Mouse (Mus musculus): Measurements from ENCODE around the gene Git2. TPM values are rescaled to one million over a fixed set of nuclear protein-coding genes. Genes with fewer than 3 reads are reported as not detected.

Git2 gene
- total and polyA plus RNA-seq, 2 experiments from 2014 or later, result 33.8 to 41.8 TPM

DNA sequence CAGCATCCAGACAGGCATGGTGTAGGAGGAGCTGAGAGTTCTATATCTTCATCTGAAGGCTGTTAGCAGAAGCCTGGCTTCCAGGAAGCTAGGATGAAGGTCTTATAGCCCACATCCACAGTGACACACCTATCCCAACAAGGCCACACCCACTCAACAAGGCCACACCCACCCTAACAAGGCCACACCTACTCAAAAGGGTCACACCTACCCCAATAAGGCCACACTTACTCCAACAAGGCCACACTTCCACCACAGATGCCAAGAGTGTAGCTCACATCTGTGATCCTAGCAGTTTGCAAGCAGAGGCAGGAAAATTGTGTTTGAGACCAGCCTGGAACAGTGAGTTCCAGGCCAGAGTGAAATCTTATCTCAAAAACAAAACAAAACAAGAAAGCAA lies 87.4 kb downstream of the Git2 start:
- peaks cover 11% of the 10 kb centered on the region; the same call in 1 of the 2 replicates for H3K4me1 ChIP-seq (ENCODE audit: insufficient read depth, low read length)
- H3K27ac ChIP-seq (ENCODE audit: low read depth, low read length), result no peak overlapping the region
- TF ChIP-seq CTCF (IDR thresholded peaks at IDR 0.05), result no peak
- no peaks in the 10 kb centered on the region for H3K36me3 ChIP-seq (ENCODE audit: insufficient read depth, low read length)
- no peak for DNase-seq (ENCODE audit: low spot score)
- no peaks in the 10 kb centered on the region for H3K27me3 ChIP-seq (ENCODE audit: insufficient read depth, low read length)
- no peak overlapping the region for H3K4me3 ChIP-seq (ENCODE audit: low read depth, low read length)
- H3K9me3 ChIP-seq (ENCODE audit: low read length), result no peaks in the 10 kb centered on the region
- no peak for ATAC-seq (ENCODE audit: low FRiP score)
- no peak overlapping the region for H3K4me2 ChIP-seq (ENCODE audit: low read depth, low read length, poor library complexity, severe bottlenecking)
- no peak overlapping the region for H3K9ac ChIP-seq (replicated peaks; ENCODE audit: low read length, poor library complexity, severe bottlenecking)

GRCm38 (mm10) chr5:114686726-114687210 lies 88.5 kb downstream of the Git2 start:
- no peak for ATAC-seq (ENCODE audit: low FRiP score)
- peaks cover 11% of the 10 kb centered on the region; the same call in 1 of the 2 replicates for H3K4me1 ChIP-seq (ENCODE audit: insufficient read depth, low read length)
- WGBS, result 78% methylated on average over 7 of the region's 7 CpGs

GRCm38 (mm10) chr5:114685986-114686385 lies 89.3 kb downstream of the Git2 start:
- Histone ChIP-seq H3K4me2 (ENCODE audit: low read depth, low read length, poor library complexity, severe bottlenecking) (no peak overlapping the region), H3K4me1 (ENCODE audit: insufficient read depth, low read length) (peaks cover 11% of the 10 kb centered on the region; the same call in 1 of the 2 replicates), H3K27me3 (ENCODE audit: insufficient read depth, low read length) (no peaks in the 10 kb centered on the region), H3K9ac (replicated peaks; ENCODE audit: low read length, poor library complexity, severe bottlenecking) (no peak overlapping the region), H3K36me3 (ENCODE audit: insufficient read depth, low read length) (no peaks in the 10 kb centered on the region), H3K9me3 (ENCODE audit: low read length) (no peaks in the 10 kb centered on the region), H3K27ac (ENCODE audit: low read depth, low read length) (no peak overlapping the region), H3K4me3 (ENCODE audit: low read depth, low read length) (no peak overlapping the region)
- ATAC-seq (ENCODE audit: low FRiP score), result no peak
- TF ChIP-seq CTCF (IDR thresholded peaks at IDR 0.05), result no peak
- DNase-seq (ENCODE audit: low spot score), result no peak
- WGBS, result 90% methylated on average over 5 of the region's 5 CpGs

More at GRCm38 (mm10) chr5:114686726-114687210, 88.5 kb downstream of the Git2 start:
- DNase-seq (ENCODE audit: low spot score), result no peak
- H3K27me3 ChIP-seq (ENCODE audit: insufficient read depth, low read length), result no peaks in the 10 kb centered on the region
- H3K4me2 ChIP-seq (ENCODE audit: low read depth, low read length, poor library complexity, severe bottlenecking), result no peak overlapping the region
- H3K36me3 ChIP-seq (ENCODE audit: insufficient read depth, low read length), result no peaks in the 10 kb centered on the region
- no peak for TF ChIP-seq CTCF (IDR thresholded peaks at IDR 0.05)
- no peak overlapping the region for H3K9ac ChIP-seq (replicated peaks; ENCODE audit: low read length, poor library complexity, severe bottlenecking)
- no peak overlapping the region for H3K27ac ChIP-seq (ENCODE audit: low read depth, low read length)
- H3K4me3 ChIP-seq (ENCODE audit: low read depth, low read length), result no peak overlapping the region
- H3K9me3 ChIP-seq (ENCODE audit: low read length), result no peaks in the 10 kb centered on the region

- Histone ChIP-seq H3K9me3 (ENCODE audit: low read length) (no peaks in the 10 kb centered on the region), H3K4me1 (ENCODE audit: insufficient read depth, low read length) (no peaks in the 10 kb centered on the region), H3K27me3 (ENCODE audit: insufficient read depth, low read length) (no peaks in the 10 kb centered on the region), H3K27ac (ENCODE audit: low read depth, low read length) (no peak overlapping the region), H3K4me2 (ENCODE audit: low read depth, low read length, poor library complexity, severe bottlenecking) (no peak overlapping the region), H3K9ac (replicated peaks; ENCODE audit: low read length, poor library complexity, severe bottlenecking) (no peak overlapping the region), H3K36me3 (ENCODE audit: insufficient read depth, low read length) (peaks cover 5% of the 10 kb centered on the region), H3K4me3 (ENCODE audit: low read depth, low read length) (no peak overlapping the region)
- ATAC-seq (ENCODE audit: low FRiP score) (no peak), DNase-seq (ENCODE audit: low spot score) (no peak)
- 79% methylated on average over 8 of the region's 8 CpGs for WGBS
- no peak for TF ChIP-seq CTCF (IDR thresholded peaks at IDR 0.05)
These were observed 93.6 kb downstream of the Git2 start for GRCm38 (mm10) chr5:114681717-114682116.

DNA sequence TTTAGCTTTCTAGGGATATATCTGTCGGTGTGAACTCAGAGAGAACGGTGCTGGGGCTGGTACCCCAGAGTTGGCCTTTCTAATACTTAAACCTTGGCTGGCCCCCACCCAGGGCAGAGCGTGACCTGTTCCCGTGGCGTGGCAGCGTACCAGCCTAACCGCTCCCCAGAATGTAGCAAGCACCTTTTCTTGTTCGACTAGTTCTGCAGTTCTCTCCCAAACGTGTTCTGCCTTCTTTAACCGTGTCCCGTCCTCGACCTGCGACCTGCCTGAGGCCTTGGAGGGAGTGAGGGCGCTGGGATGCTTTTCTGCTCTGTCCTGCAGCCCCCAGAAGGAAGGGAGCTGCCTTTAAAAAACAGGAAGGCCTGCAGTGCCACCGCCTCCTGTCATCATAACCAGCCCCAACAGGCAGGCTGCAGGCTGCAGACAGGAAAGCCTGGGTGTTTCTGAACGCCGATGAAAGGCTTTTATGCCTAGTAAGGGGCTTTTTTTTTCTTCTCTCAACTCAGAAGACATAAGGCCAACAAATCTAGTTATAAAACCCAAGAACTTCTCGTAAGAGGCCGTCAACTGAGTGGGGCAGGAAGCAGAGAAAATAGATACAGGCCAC lies 94.5 kb downstream of the Git2 start:
- H3K36me3 ChIP-seq (ENCODE audit: insufficient read depth, low read length), result peaks cover 14% of the 10 kb centered on the region
- no peak for ATAC-seq (ENCODE audit: low FRiP score)
- no peak overlapping the region for H3K4me2 ChIP-seq (ENCODE audit: low read depth, low read length, poor library complexity, severe bottlenecking)
- 82% methylated on average over 19 of the region's 19 CpGs for WGBS
- no peak overlapping the region for H3K9ac ChIP-seq (replicated peaks; ENCODE audit: low read length, poor library complexity, severe bottlenecking)
- no peak overlapping the region for H3K27ac ChIP-seq (ENCODE audit: low read depth, low read length)
- TF ChIP-seq CTCF (IDR thresholded peaks at IDR 0.05), result no peak
- no peaks in the 10 kb centered on the region for H3K4me1 ChIP-seq (ENCODE audit: insufficient read depth, low read length)
- no peak overlapping the region for H3K4me3 ChIP-seq (ENCODE audit: low read depth, low read length)
- no peaks in the 10 kb centered on the region for H3K9me3 ChIP-seq (ENCODE audit: low read length)
- no peaks in the 10 kb centered on the region for H3K27me3 ChIP-seq (ENCODE audit: insufficient read depth, low read length)
- no peak for DNase-seq (ENCODE audit: low spot score)

GRCm38 (mm10) chr5:114679841-114680591 lies 95.3 kb downstream of the Git2 start:
- 61% methylated on average over 17 of the region's 17 CpGs for WGBS
- Histone ChIP-seq H3K36me3 (ENCODE audit: insufficient read depth, low read length) (peaks cover 19% of the 10 kb centered on the region), H3K9me3 (ENCODE audit: low read length) (no peaks in the 10 kb centered on the region), H3K9ac (replicated peaks; ENCODE audit: low read length, poor library complexity, severe bottlenecking) (no peak overlapping the region), H3K4me3 (ENCODE audit: low read depth, low read length) (no peak overlapping the region), H3K27ac (ENCODE audit: low read depth, low read length) (no peak overlapping the region), H3K4me1 (ENCODE audit: insufficient read depth, low read length) (no peaks in the 10 kb centered on the region), H3K4me2 (ENCODE audit: low read depth, low read length, poor library complexity, severe bottlenecking) (no peak overlapping the region), H3K27me3 (ENCODE audit: insufficient read depth, low read length) (no peaks in the 10 kb centered on the region)
- TF ChIP-seq CTCF (IDR thresholded peaks at IDR 0.05), result no peak
- DNase-seq (ENCODE audit: low spot score), result peak; percentile 60
- 0 out of 2 replicates have a peak, but pooled peaks have one; percentile 54 for ATAC-seq (ENCODE audit: low FRiP score)

Small RNA genes within 50 kb of the gene (microRNA-seq; reads per million reads assigned to microRNA genes)
- not detected for gene Mir7028 (ENCODE audit: borderline number of aligned reads)

Other genes starting within 250 kb of the Git2 start
- gene Fam222a, start 207.5 kb downstream of the Git2 start, total RNA-seq (2014; rRNA removed), result 5.6 and 10.4 TPM in 2 replicates
- gene Fam222a, start 207.5 kb downstream of the Git2 start, polyA plus RNA-seq (2015; fragmentation: Nextera tagmentation; extraction: Ambion mirVana), result 3.5 and 4.2 TPM in 2 replicates
- 1.2 and 3.4 TPM in 2 replicates for gene Trpv4, start 117.1 kb downstream of the Git2 start, total RNA-seq (2014; rRNA removed)
- gene Trpv4, start 117.1 kb downstream of the Git2 start, polyA plus RNA-seq (2015; fragmentation: Nextera tagmentation; extraction: Ambion mirVana), result 0.88 and 1.4 TPM in 2 replicates
- 27.0 and 42.1 TPM in 2 replicates for gene Gltp, start 84.5 kb downstream of the Git2 start, total RNA-seq (2014; rRNA removed)
- gene Gltp, start 84.5 kb downstream of the Git2 start, polyA plus RNA-seq (2015; fragmentation: Nextera tagmentation; extraction: Ambion mirVana), result 32.6 and 35.3 TPM in 2 replicates
- 10.9 and 11.2 TPM in 2 replicates for gene Tchp, start 67.8 kb downstream of the Git2 start, total RNA-seq (2014; rRNA removed)
- gene Tchp, start 67.8 kb downstream of the Git2 start, polyA plus RNA-seq (2015; fragmentation: Nextera tagmentation; extraction: Ambion mirVana), result 12.6 and 14.4 TPM in 2 replicates
- 39.3 and 47.3 TPM in 2 replicates for gene Ankrd13a, start 840 bp downstream of the Git2 start, total RNA-seq (2014; rRNA removed)
- gene Ankrd13a, start 840 bp downstream of the Git2 start, polyA plus RNA-seq (2015; fragmentation: Nextera tagmentation; extraction: Ambion mirVana), result 22.4 and 24.9 TPM in 2 replicates
- 299 and 345 TPM in 2 replicates for gene 1500011B03Rik, start 48.0 kb upstream of the Git2 start, total RNA-seq (2014; rRNA removed)
- 372 and 393 TPM in 2 replicates for gene 1500011B03Rik, start 48.0 kb upstream of the Git2 start, polyA plus RNA-seq (2015; fragmentation: Nextera tagmentation; extraction: Ambion mirVana)
- gene 4930519G04Rik, start 78.1 kb upstream of the Git2 start, total RNA-seq (2014; rRNA removed), result not detected in 2 replicates
- not detected in 2 replicates for gene 4930519G04Rik, start 78.1 kb upstream of the Git2 start, polyA plus RNA-seq (2015; fragmentation: Nextera tagmentation; extraction: Ambion mirVana)
- gene Gm9936, start 83.2 kb upstream of the Git2 start, total RNA-seq (2014; rRNA removed), result 5.8 and 6.7 TPM in 2 replicates
- gene Gm9936, start 83.2 kb upstream of the Git2 start, polyA plus RNA-seq (2015; fragmentation: Nextera tagmentation; extraction: Ambion mirVana), result 3.1 and 3.3 TPM in 2 replicates
- gene Oasl2, start 121.4 kb upstream of the Git2 start, total RNA-seq (2014; rRNA removed), result 1.8 and 6.3 TPM in 2 replicates
- gene Oasl2, start 121.4 kb upstream of the Git2 start, polyA plus RNA-seq (2015; fragmentation: Nextera tagmentation; extraction: Ambion mirVana), result 3.9 and 5.1 TPM in 2 replicates
- gene Oasl1, start 147.7 kb upstream of the Git2 start, total RNA-seq (2014; rRNA removed), result 0.24 and 3.8 TPM in 2 replicates
- gene Oasl1, start 147.7 kb upstream of the Git2 start, polyA plus RNA-seq (2015; fragmentation: Nextera tagmentation; extraction: Ambion mirVana), result 0.32 and 0.79 TPM in 2 replicates
- 62.9 and 71.3 TPM in 2 replicates for gene 2210016L21Rik, start 166.6 kb upstream of the Git2 start, total RNA-seq (2014; rRNA removed)
- gene 2210016L21Rik, start 166.6 kb upstream of the Git2 start, polyA plus RNA-seq (2015; fragmentation: Nextera tagmentation; extraction: Ambion mirVana), result 189 and 225 TPM in 2 replicates
- not detected in 2 replicates for gene Hnf1a, start 195.6 kb upstream of the Git2 start, total RNA-seq (2014; rRNA removed)
- 0.05 and 0.06 TPM in 2 replicates for gene Hnf1a, start 195.6 kb upstream of the Git2 start, polyA plus RNA-seq (2015; fragmentation: Nextera tagmentation; extraction: Ambion mirVana)
- gene Sppl3, start 235.6 kb upstream of the Git2 start, total RNA-seq (2014; rRNA removed), result 153 TPM in 2 replicates
- 34.9 and 37.1 TPM in 2 replicates for gene Sppl3, start 235.6 kb upstream of the Git2 start, polyA plus RNA-seq (2015; fragmentation: Nextera tagmentation; extraction: Ambion mirVana)

All from midbrain, postnatal 0 days (tissue).